Mouse (Mus musculus) heart, embryonic 14.5 days (tissue): ENCODE measurements around the gene Tmem145. TPM values are rescaled to one million over a fixed set of nuclear protein-coding genes. Genes with fewer than 3 reads are reported as not detected.

ENCODE experiments used
- ATAC-seq: fragments of 200-750 bp; cut with Nextera tagmentation; 2 replicates; pipeline ENCODE4 v1.8.0; 2017; ENCODE audit warnings: low read depth, moderate TSS enrichment; ENCODE audit not compliant: insufficient number of reproducible peaks, insufficient read depth, low FRiP score
- H3K27ac ChIP-seq, 2 experiments: fragments of 200-500 bp in 1 of 2; fragments of 300-500 bp in 1 of 2; sonication (generic) in 1 of 2; replicated peaks in 1 of 2; 2 replicates each; pipeline ENCODE4 v1.5.1; 2012 to 2014; ENCODE audit warnings: low read depth in 2 of 2, low read length in 2 of 2, control low read depth in 1 of 2, mild to moderate bottlenecking in 1 of 2, mixed read lengths in 1 of 2; ENCODE audit not compliant: control insufficient read depth in 1 of 2, insufficient read depth in 1 of 2
- H3K27me3 ChIP-seq: fragments of 300-500 bp; sonication (generic); 2 replicates; pipeline ENCODE4 v1.6.1; 2014; ENCODE audit warnings: mild to moderate bottlenecking, low read length, control low read depth; ENCODE audit not compliant: control insufficient read depth, insufficient read depth
- H3K36me3 ChIP-seq: fragments of 300-500 bp; sonication (generic); 2 replicates; pipeline ENCODE4 v1.6.1; 2014; ENCODE audit warnings: mild to moderate bottlenecking, control low read depth, low read length, mixed read lengths; ENCODE audit not compliant: control insufficient read depth, insufficient read depth
- H3K4me1 ChIP-seq, 2 experiments: fragments of 200-500 bp in 1 of 2; fragments of 300-500 bp in 1 of 2; sonication (generic) in 1 of 2; 2 replicates each; pipeline ENCODE4 v1.6.1; 2012 to 2014; ENCODE audit warnings: low read length in 2 of 2, control low read depth in 1 of 2, mixed read lengths in 1 of 2; ENCODE audit not compliant: control insufficient read depth in 2 of 2, insufficient read depth in 2 of 2
- H3K4me2 ChIP-seq: fragments of 300-500 bp; sonication (generic); 2 replicates; pipeline ENCODE4 v1.6.1; 2014; ENCODE audit warnings: mild to moderate bottlenecking, low read length
- H3K4me3 ChIP-seq, 2 experiments: fragments of 200-500 bp in 1 of 2; fragments of 300-500 bp in 1 of 2; sonication (generic) in 1 of 2; 2 replicates each; pipeline ENCODE4 v1.5.1; 2012 to 2014; ENCODE audit warnings: low read length in 2 of 2, mild to moderate bottlenecking in 2 of 2, control low read depth in 1 of 2, low read depth in 1 of 2, moderate library complexity in 1 of 2; ENCODE audit not compliant: control insufficient read depth in 1 of 2, insufficient read depth in 1 of 2
- H3K9ac ChIP-seq: fragments of 300-500 bp; sonication (generic); 2 replicates; pipeline ENCODE4 v1.6.1; 2014; ENCODE audit warnings: mild to moderate bottlenecking, low read length
- H3K9me3 ChIP-seq: fragments of 300-500 bp; sonication (generic); 2 replicates; pipeline ENCODE4 v1.6.1; 2016; ENCODE audit warnings: low read length, control low read depth; ENCODE audit not compliant: control insufficient read depth
- WGBS: fragments of 180-500 bp; shearing (Covaris S2); extraction: QIAGEN DNeasy Blood & Tissue Kit; methylation state at CpG from one replicate; pipeline ENCODE4 v1.1.7; 2014; 5-methylcytosine and 5-hydroxymethylcytosine counted together
- polyA plus RNA-seq: library from polyadenylated mRNA; unstranded; fragments of >200 nt; fragmentation: Nextera tagmentation; extraction: Ambion mirVana; gene quantifications from 2 replicates; pipeline ENCODE4 v1.2.1, GENCODE M21; 2014

Gene Tmem145
- polyA plus RNA-seq, 1 experiment from 2014 or later = 0.30 TPM

- no peak overlapping the region for H3K9ac ChIP-seq
- H3K36me3 ChIP-seq = no peaks in the 10 kb centered on the region
- no peak overlapping the region for H3K4me2 ChIP-seq
- no peak for ATAC-seq
- 53% methylated on average over 17 of the region's 17 CpGs for WGBS
- H3K27ac ChIP-seq = no peak overlapping the region
- peaks cover 0 to 8% of the 10 kb centered on the region in 2 experiments; a peak in 3 of 4 replicates for H3K4me1 ChIP-seq
- H3K9me3 ChIP-seq = no peaks in the 10 kb centered on the region
- H3K27me3 ChIP-seq = peaks cover 63% of the 10 kb centered on the region
- H3K4me3 ChIP-seq = no peak overlapping the region
These were observed 2.9 kb downstream of the Tmem145 start for GRCm38 (mm10) chr7:25308702-25309318.

DNA sequence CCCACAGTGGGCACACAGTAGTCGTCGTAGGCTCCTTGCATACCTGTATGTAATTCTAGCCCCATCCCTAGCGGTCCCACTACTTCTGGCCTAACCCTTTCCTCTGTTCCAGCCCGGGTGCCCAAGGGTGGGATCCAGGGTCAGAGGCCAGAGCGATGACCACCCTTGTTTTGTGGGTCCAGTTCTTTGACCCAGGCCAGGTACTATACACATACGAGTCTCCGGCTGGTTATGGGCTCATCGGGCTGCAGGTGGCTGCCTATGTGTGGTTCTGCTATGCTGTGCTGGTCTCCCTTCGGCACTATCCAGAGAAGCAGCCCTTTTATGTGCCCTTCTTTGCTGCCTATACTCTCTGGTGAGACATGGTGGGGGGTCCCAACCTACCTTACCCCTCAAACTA is 3.5 kb downstream of the Tmem145 start:
- ATAC-seq = no peak
- H3K4me3 ChIP-seq = no peak overlapping the region
- WGBS = 79% methylated on average over 9 of the region's 9 CpGs
- H3K4me2 ChIP-seq = no peak overlapping the region
- no peak overlapping the region for H3K27ac ChIP-seq
- peaks cover under 1 to 8% of the 10 kb centered on the region in 2 experiments; a peak in 3 of 4 replicates for H3K4me1 ChIP-seq
- H3K9ac ChIP-seq = no peak overlapping the region
- no peaks in the 10 kb centered on the region for H3K9me3 ChIP-seq
- H3K36me3 ChIP-seq = no peaks in the 10 kb centered on the region
- H3K27me3 ChIP-seq = peaks cover 70% of the 10 kb centered on the region

- H3K4me2 ChIP-seq = no peak overlapping the region
- ATAC-seq = no peak
- H3K27me3 ChIP-seq = peaks cover 82% of the 10 kb centered on the region
- no peaks in the 10 kb centered on the region for H3K36me3 ChIP-seq
- H3K9me3 ChIP-seq = no peaks in the 10 kb centered on the region
- WGBS = 70% methylated on average over 11 of the region's 11 CpGs
- no peak overlapping the region for H3K4me3 ChIP-seq
- H3K4me1 ChIP-seq = peaks cover 5 to 17% of the 10 kb centered on the region in 2 experiments
- H3K27ac ChIP-seq = no peak overlapping the region
- H3K9ac ChIP-seq = no peak overlapping the region
These were observed 5.3 kb downstream of the Tmem145 start for GRCm38 (mm10) chr7:25311193-25311592.

DNA sequence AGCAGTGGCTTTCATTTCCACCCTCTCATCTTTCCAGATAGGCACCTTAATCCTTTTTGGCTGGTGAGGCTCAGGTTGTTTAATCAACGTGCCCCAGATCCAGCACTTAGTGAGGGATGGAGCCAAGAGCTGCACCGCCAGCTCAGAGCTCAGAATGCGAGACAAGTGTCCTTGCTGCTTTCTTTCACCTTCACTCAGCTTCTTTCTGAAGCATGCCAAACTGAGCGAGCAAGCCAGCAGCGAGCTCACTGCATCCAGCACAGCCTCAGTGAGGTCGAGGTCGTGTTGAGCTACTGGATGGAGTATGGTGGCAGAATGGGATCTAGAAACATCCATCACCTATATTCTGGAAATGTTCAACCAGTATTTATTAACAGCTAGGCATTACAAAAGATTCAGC is 7.4 kb downstream of the Tmem145 start:
- H3K4me1 ChIP-seq = peaks cover 9 to 23% of the 10 kb centered on the region in 2 experiments
- H3K27me3 ChIP-seq = peaks cover 64% of the 10 kb centered on the region
- H3K9me3 ChIP-seq = no peaks in the 10 kb centered on the region
- no peak overlapping the region for H3K9ac ChIP-seq
- no peaks in the 10 kb centered on the region for H3K36me3 ChIP-seq
- no peak overlapping the region for H3K4me2 ChIP-seq
- ATAC-seq = no peak
- WGBS = 26% methylated on average over 7 of the region's 7 CpGs
- H3K27ac ChIP-seq = no peak overlapping the region
- H3K4me3 ChIP-seq = no peak overlapping the region

- Histone ChIP-seq H3K9ac (peak overlapping the region; percentile 59), H3K4me1 (peaks cover 9 to 23% of the 10 kb centered on the region in 2 experiments), H3K4me3 (peak overlapping the region; percentile 22 to 66), H3K36me3 (no peaks in the 10 kb centered on the region), H3K4me2 (peak overlapping the region; percentile 94), H3K27me3 (peaks cover 50% of the 10 kb centered on the region), H3K27ac (no peak overlapping the region), H3K9me3 (no peaks in the 10 kb centered on the region)
- ATAC-seq = no peak
- WGBS = 3% methylated on average over 49 of the region's 51 CpGs
These were observed 8.8 kb downstream of the Tmem145 start for GRCm38 (mm10) chr7:25314606-25315305.

- Histone ChIP-seq H3K27me3 (peaks cover 48% of the 10 kb centered on the region), H3K36me3 (no peaks in the 10 kb centered on the region), H3K4me3 (peak overlapping the region; percentile 22 to 66), H3K9ac (peak overlapping the region; percentile 59), H3K4me2 (peak overlapping the region; percentile 94), H3K4me1 (peaks cover 9 to 23% of the 10 kb centered on the region in 2 experiments), H3K9me3 (no peaks in the 10 kb centered on the region), H3K27ac (no peak overlapping the region)
- under 1% methylated on average over 64 of the region's 69 CpGs for WGBS
- no peak for ATAC-seq
These were observed 9.6 kb downstream of the Tmem145 start for GRCm38 (mm10) chr7:25315306-25316041.

- WGBS = 1% methylated on average over 52 of the region's 52 CpGs
- no peaks in the 10 kb centered on the region for H3K36me3 ChIP-seq
- H3K9me3 ChIP-seq = no peaks in the 10 kb centered on the region
- H3K27me3 ChIP-seq = peaks cover 39% of the 10 kb centered on the region
- peak within 1 kb of the TSS; percentile 56 to 57 for H3K27ac ChIP-seq
- peaks cover 13 to 28% of the 10 kb centered on the region in 2 experiments for H3K4me1 ChIP-seq
- H3K9ac ChIP-seq = peak within 1 kb of the TSS; percentile 85
- peak within 1 kb of the TSS; percentile 66 to 72 for H3K4me3 ChIP-seq
- peak; percentile 98 for ATAC-seq
- peak within 1 kb of the TSS; percentile 94 for H3K4me2 ChIP-seq
These were observed 10.9 kb downstream of the Tmem145 start, which contains the start of gene Megf8 for GRCm38 (mm10) chr7:25316532-25317445. Megf8 (plus strand) TSS chr7:25317164.
